Mouse (Mus musculus): ENCODE data around the gene Gm5089.
"Not testable (repeated sequence)": the region's sequence is repeated elsewhere in the genome, so short reads cannot be mapped to it uniquely, and the experiment has no call there.

The Gm5089 gene

DNA sequence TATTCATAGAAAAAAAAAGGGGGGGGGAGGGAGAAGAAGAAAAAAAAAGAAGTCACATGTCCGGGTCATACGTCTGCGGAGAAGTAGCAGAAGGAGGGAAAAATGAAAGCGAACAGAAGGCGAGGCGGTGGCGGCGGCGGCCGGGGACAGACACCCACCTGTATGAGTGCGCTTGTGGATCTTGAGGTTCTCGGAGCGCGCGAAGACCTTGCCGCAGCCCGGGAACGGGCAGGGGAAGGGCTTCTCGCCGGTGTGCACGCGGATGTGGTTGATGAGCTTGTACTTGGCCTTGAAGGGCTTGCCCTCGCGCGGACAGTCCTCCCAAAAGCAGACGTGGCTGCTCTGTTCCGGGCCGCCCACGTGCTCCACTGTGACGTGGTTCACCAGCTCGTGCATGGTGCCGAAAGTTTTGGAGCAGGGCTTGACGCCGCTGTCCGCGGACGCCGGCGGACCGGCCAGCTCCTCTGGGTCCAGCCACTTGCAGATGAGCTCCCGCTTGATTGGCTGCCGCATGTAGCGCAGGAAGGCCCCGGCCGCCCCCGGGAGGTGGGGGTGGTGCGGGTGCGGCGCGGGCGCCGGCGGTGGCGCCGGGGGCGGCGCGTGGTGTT lies 12.9 kb upstream of the Gm5089 start:
- not testable (repeated sequence) for DNase-seq (ENCODE audit: low spot score)

DNA sequence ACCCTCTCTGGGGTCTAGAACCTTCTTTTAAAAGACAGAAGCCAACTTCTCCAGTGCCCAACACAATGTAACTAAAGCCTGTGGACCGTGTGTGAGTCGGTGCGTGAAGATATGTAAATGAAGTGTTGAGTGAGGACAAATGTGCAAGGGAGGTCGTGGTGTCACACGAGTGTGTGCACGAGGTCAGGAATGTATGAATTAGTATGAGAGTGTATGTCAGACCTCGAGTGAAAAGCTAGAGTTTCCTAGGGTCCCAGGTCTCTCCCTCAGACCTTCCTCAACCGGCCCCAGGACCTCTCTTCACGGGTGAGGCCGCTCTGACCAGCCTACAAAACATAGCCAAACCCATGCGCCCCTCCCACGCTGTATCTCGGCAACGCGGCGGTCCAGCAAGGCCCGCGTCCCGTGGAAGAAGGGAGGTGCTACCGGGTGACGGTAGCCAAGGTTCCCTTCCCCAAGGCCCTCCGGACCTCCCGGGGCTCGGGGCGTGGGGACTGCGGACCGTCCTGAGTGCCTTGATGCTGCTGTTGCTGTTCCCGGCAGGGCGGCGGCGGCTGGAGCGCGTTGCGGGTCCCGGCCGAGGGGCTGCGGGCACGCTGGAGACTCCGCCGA lies 12.3 kb upstream of the Gm5089 start:
- no peak for DNase-seq (ENCODE audit: low spot score)

DNA sequence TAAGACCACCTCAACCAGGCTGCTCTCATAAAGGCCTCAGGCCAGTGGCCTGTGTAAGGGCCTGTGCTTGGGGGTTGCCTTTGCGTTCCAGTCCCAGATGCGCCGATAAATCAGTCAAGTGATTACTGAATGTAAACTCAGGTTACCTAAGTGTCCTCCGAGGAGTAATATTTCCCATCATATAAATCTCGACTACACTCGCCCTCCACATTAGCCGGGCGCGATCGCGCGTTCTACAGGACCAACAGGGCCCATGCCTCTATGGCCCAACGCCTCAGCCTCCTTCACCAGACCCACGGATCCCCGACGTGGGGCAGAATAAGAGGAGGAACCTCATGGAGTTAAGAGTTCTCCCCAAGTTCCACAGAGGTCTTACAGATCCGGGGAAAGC lies 11.8 kb upstream of the Gm5089 start:
- DNase-seq (ENCODE audit: low spot score) = no peak

DNA sequence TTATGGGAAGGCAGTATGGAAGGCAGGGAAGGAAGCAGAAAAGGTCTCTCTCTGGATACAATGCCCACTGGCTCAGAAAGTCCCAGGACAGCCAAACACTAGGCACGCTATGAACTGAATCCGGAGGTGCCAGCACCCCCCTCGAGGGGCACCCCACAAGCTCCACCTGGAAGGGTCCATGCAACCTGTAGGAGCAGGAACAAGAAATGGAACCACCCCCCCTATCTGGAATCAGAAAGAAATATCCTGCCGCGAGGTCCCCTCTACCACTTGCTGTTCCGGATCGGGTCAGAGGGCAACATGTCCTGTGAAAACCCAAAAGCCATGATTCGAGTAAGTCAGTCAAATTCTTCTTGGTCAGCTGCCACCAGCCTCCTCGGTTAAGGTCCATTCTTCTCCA lies 11.1 kb upstream of the Gm5089 start:
- DNase-seq (ENCODE audit: low spot score) = no peak

DNA sequence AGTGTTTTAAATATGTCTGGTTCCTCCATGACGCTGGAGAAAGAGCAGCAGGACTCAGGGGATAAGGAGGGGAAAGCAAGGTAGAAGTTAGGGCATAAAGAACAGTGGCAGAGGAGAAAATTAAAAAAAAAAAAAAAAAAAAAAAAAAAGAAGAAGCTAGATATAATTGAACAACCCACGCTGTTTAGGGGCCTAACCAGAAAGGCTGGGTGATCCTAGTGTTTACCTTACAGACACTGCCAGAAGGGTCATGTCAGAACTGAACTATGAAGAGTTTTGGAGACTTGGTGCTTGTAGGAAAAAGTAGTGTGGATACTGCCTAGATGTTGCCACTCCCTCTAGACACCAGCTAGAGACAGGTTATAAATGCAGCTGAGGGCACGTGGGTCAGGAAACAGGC lies 10.6 kb upstream of the Gm5089 start:
- DNase-seq (ENCODE audit: low spot score) = no peak

DNA sequence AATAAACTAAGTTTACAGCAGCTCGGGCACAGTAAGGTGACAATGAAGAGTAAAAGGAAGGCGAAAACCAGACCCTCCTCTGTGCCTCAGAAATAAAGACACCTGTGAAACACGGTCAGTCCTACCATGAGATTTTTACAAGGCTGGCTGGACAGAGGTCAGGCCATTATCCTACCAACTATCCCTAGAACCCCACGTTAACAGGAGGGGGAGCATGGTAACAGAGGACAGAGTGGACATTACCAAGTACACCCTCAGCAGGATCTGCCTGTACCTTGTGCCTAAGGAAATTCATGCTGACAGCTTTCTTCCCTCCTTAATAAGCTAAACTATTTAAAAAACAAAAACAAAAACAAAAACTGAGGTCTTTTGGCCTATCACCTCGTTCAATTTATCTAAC lies 9.3 kb upstream of the Gm5089 start:
- no peak for DNase-seq (ENCODE audit: low spot score)

DNA sequence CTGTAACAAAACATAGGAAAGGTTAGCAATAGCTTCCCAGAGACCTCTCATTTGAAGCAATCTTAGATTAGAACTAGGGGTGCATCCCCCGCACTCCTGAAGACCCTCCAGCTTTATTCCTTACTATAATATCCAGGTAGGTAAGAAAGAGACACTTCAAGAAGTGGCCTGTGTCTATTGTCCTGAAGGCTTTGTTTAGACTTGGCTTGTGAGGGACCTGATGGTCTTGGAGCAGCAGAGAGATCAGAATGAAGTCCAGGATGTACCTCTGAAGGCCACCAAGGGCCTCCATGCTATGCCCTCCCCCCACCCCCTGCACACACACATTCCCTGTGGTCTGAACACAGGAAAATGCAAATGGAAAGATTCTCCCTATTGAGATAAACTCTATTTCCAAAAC lies 8.9 kb upstream of the Gm5089 start:
- DNase-seq (ENCODE audit: low spot score) = no peak

DNA sequence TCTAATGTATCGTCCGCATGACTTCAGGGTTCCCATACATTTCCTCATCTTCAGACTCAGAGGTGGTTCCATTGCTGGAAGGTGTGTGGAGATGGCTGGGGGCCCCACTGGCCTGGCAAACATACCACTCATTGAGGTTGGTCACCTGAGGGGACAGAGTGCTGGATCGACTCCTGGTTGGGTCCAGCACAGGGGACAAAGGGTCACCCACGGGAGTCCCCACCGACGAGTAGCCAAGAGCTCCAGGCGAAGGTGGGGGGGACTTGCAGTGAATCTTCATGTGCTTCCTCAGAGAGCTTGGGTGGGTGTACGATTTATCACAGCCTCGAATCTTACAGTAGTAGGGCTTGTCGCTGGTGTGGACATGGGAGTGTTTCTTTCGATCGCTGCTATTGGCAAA lies 8.4 kb upstream of the Gm5089 start:
- DNase-seq (ENCODE audit: low spot score) = not testable (repeated sequence)

DNA sequence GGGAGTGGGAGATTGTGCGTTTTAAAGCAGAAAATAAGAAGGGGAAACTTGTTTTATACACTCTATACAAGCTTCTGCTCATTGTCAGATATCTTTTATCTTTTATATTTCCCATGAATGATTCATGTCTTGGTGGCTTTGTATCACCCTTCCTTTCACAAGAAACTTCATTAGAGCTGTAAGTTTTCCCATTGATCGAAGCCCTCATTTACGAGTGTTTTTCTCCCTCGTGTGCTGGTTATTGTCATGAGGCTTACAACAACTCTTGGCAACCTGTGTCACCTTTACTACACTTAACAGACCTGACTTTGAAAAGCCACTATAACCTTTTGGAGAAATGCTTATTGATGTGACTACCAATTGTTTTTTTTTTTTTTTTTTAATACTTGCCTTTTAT lies 4.6 kb upstream of the Gm5089 start:
- no peak for DNase-seq (ENCODE audit: low spot score)

DNA sequence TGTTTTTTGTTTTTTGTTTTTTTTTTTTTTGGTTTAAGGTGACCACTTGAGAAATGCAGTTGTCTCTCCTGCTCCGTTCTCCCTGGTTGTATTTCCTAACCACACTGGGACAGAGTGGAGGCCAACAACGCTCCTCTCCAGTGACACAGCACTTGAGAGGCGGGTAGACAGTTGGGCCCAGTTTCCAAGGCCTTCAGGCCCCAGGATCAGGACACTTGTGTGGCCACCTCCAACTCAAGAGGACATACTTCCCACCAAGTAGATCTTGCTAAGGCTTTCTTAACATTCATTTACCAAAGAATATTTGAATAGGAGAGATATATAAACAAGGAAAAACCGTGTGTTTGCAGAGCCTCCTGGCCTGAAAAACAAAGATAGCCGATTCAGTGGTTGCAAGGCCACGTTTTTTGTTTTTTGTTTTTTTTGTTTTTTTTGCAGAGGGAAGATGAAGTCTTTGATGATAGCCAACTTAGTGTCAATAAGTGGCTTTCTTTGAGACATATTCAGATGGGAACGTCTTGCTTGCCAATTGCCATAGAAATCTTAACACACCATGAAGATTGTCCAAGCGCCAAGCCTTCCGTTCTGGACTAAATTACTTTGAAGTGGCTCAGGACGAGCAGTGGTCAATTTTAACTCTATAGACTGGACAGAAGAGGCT lies 4.1 kb upstream of the Gm5089 start:
- no peak for DNase-seq (ENCODE audit: low spot score)

DNA sequence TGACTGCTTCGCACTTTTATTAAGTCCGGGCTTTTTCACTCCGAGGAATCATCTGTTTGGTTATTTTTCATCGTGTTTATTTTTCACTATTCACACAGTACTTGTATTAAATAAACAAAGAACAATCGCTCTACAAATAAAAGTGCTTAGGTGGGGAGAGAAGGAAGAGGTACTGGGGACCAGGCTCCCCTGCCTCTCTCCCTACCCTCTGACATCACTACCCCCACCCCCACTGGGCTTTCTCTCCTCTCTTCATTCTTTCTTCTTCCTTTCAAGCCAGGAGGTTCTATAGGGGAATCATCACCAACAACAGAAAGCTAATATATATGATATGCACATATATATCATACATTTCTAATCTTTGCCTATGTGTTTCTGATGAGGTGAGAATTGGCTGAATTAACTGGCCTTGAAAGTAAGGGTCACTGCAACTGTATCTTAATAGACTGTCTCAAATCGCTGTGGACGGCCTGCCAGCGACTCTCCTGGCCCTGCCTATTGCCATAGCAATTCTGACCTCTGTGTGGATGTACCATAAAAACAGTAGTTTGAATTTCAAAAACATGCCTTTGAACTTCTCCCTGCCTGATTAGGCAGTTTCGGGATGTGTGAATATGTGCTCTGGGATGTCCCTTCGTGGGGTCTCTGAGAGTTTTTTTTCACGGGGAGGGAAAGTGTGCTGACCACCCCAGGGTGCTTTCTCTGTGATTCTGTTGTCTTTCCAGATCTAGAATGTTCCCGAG lies 3.3 kb upstream of the Gm5089 start:
- no peak for DNase-seq (ENCODE audit: low spot score)

DNA sequence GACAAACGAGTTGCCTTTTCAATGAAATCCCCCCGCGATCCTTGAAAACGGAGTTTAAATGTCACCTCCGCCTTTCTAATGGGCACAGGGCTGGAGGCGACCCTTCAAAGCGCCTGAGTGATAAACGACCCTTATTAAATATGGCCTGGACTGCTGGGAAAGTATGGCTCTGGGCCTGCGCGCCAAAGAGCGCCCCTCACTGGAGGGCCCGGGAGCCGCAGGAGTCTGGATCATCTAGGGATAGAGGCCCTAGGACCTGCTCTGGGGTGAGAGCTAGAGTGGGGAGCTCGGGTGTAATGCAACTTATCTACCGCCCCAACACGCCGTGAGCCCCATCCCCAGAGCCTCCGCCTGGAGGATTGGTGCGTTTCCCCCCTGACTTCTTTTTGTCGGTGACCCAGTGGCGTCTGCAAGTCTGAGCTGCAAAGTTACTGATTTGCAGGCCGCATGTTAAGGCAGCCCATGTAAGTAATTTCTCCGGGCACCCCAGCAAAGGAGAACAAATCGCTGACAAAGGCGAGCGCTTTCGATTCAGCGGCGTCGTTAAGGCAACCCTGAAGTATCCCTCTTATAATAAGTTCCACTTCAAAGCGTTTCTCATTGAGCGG lies 2.6 kb upstream of the Gm5089 start:
- DNase-seq (ENCODE audit: low spot score) = no peak

DNA sequence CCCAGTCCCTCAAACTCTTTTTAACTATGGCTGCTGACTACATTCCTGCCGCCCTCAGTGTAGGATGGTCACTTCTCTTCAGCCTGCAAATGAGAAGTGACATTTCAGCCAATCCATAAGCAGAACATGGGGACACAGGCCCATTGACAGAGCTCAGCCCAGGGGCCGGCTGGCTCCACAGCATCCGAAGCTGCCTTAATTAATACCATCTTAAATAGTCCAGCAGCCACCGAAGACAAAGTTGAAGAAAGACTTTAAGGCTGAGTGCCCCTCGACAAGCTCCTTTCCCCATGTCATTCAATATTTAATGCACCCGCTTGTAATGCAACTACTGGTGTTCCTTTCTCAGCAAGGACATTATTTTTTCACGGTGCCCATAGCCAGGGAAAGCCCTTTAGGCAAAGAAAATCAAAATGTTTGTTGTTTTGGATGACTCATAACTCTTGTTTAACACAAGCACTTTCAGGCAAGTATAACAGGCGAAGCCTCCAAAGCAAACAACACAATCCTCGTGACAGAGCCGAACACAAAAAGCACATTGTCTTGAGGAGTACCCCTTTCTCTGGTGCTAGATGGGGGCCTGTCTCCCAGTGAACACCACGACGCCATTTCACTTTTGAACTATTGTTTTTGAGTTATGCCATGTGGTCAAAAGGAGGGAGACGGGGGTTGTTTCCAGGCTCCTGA lies 1.9 kb upstream of the Gm5089 start:
- DNase-seq (ENCODE audit: low spot score) = no peak

DNA sequence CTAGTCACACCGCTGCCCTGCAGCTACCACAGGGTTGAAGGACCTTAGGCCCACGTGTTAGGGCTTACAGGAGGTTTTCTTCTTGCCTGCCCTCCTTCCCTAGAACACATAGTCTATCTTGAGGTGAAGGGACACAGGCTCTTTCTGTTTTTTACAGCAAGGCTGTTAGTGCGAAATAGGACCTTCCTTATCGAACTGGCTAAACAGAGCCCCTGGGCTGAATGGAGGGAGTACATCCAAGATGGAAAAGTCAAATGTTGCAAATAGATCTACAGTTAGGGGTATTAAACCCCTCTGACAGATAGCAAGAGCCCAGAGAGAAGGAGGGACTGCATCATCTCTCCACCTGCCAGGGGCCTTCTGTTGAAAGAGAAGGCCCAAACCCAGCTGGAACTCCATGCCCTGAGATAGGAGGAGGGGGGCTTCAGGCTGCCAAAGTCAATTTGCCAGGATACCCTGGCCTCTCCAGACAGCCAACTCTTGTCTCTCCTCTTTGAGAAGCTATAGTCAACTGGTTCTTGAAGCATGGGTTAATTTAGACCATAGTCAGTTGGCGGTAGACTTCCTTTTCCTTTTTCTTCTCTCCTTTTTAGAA lies 733 bp upstream of the Gm5089 start:
- DNase-seq (ENCODE audit: low spot score) = no peak

DNA sequence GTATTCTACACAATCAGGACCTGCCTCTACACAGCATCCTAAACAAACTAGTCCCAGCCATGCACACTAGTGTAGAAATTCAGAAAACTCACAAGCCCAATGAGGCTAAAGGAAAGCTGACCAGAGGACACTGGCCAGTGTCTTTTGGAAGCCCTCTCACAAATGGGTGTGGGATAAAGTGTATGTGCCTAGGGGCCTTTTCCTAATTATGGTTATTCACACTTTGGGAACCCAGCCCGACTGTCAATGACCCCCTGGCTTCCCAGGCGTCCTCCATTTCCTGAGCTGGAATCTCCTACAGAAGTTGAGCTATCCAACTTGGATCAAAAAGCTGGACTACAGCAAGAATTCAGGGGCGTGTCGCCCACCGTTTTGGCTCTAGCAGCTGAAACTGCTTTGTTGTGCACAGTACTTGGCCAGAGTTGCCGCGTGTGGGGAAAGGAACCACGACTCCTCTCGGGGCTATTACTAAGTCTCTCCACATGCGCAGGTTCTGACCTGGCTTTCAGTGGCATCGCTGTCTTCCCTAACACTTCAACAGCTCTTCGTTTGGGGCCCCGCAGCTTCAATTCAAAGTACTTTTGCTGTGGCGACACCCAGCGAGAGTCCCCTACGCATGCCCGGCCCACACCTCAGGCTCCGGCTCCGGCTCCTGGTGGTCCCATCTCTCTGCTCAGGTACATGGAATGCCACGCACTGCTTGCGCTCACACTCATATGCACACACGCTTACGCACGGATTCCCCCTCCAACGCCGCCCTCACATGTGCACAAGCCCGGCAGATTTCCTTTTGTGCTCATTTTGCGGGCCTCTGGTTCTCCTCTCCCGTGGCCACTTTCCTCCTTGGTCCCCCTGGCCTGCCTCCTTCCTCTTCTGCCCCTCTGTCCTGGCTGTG lies 1.1 kb downstream of the Gm5089 start:
- DNase-seq (ENCODE audit: low spot score) = no peak

DNA sequence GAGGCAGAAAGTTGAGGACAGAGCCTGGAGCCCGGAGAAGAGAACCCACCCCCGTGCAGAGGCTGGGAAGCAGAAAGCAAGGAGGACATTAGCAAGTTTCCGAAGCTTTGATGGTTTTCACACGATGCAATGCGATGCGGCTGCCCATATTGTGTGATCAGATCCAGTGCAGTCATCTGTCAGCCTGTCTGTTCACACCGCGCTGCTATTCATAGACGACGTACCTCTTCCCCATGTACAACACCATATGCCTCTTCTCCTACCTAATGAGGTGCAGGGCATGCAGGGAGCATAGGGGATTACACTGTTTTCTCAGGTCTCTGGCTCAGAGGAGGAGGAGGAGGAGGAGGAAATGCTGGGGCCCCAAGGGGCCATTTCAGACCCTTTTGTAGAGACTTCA lies 14.1 kb downstream of the Gm5089 start:
- no peak for DNase-seq (ENCODE audit: low spot score)

DNA sequence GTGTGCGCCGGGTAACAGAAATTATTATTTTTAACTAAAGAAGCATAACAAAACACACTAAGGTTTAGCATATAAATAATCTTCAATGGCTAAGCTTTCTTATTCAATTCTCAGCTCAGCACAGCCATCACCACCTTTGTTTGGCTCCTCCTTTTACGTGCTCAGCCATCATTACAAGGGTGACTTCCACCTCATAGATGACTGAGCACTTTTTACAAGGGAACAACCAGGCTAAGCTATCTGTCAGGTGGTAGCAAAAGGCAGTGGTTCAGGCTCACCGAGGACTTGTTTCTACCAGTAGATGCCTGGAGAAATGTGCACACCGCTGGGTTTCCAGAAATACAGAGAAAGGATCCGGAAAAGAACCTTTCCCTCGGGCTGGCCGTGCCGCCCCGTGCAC lies 16.9 kb downstream of the Gm5089 start:
- DNase-seq (ENCODE audit: low spot score) = no peak

DNA sequence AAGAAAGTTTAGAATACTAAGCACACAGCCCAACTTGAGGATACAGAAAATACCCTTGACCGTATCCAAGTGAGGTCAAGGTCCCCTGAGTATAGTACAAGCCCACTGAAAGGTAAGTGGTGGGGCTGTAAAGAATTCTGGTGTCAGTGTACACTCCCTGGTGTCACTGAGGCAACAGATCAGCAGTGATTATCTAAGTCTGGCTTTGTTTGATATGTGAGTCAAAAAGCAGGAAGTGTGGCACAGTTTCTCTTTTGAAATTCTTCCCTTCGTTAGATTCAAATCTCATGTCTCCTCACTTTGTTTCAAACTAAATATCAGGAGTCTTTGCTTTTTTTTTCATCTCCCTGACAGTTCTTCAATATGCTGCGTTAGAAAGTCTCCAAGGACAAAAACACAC lies 18.4 kb downstream of the Gm5089 start:
- DNase-seq (ENCODE audit: low spot score) = no peak

DNA sequence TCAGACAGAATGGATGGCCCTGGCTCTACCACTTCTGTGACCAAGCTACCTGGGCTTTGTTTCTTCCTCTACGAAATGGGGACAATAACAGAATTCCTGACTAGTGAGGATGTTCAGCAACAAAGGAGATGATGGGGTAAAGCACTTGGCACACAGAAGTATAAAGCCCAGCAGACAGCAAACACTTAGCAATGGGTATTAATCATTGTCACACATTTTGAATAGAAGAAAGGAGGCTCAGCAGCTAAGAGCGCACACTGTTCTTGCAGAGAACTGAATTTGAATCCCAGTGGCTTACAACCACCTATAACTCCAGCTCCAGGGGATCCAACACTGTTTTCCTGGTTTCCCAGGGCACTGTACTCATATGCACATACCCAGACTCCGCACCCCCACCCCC lies 23.3 kb downstream of the Gm5089 start:
- DNase-seq (ENCODE audit: low spot score) = no peak

DNA sequence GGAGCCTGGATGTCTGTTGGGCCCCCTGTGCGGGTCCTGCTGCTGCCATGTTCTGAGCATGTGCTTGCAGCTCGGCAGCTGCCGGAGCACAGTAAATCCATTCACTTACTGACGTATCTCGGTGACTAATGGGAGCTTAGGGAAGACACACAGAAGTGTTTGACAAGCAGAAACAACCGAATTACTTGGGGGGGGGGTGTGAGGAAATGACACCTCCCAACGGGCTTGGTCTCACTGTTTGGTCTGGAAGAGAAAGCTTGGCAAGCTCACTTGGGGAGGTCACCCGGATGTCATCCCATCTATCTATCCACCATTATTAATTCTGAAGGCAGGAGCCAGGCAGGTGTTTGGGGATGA lies 23.7 kb downstream of the Gm5089 start:
- DNase-seq (ENCODE audit: low spot score) = no peak
